Mouse (Mus musculus): ENCODE measurements around the gene Pygm. TPM values are rescaled to one million over a fixed set of nuclear protein-coding genes. Genes with fewer than 3 reads are reported as not detected.

The Pygm gene
- polyA plus RNA-seq, 1 experiment from 2014 or later, result 35.6 TPM

DNA sequence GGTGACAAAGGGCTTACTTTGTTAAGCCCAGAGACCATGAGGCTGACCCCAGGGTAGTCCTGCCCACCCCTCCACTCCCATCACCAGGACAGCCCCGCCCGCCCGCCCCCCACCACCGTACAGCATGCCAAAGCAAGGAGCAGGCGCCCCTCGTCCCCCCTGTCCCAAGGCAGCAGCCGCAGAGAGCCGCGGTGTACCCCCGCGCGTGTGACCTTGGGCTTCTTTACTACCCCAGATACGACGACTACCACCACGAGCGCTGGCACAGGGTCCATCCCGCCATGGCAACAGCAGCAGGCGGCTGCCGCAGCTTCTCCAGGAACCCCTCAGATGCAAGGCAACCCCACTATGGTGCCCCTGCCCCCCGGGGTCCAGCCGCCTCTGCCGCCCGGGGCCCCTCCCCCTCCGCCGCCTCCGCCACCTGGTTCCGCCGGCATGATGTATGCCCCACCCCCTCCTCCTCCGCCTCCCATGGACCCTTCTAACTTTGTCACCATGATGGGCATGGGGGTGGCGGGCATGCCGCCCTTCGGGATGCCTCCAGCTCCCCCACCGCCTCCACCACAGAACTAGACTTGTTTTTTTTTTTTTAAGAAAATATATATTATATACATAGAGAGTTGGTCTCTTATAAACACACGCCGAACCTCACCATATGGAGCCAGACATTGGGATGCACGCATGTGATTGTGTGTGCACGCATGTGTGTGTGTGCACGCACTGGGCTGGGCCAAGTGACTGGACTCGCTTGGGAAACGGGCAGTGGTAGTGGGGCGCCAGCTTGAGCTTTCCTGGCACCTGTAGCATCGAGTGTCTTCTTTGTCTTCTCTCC, 8.6 kb upstream of the Pygm start:
- WGBS, result 91% methylated on average over 36 of the region's 42 CpGs
- no peak for ATAC-seq (ENCODE audit: insufficient number of reproducible peaks, low FRiP score, low TSS enrichment, low read depth)
- peaks cover 86% of the 10 kb centered on the region for H3K36me3 ChIP-seq
- no peaks in the 10 kb centered on the region for H3K9me3 ChIP-seq (replicated peaks)
- no peak overlapping the region for H3K9ac ChIP-seq
- H3K4me3 ChIP-seq (replicated peaks), result no peak overlapping the region
- no peak overlapping the region for H3K4me2 ChIP-seq (replicated peaks)
- no peaks in the 10 kb centered on the region for H3K4me1 ChIP-seq
- no peak overlapping the region for H3K27ac ChIP-seq (replicated peaks)
- H3K27me3 ChIP-seq, result no peaks in the 10 kb centered on the region

DNA sequence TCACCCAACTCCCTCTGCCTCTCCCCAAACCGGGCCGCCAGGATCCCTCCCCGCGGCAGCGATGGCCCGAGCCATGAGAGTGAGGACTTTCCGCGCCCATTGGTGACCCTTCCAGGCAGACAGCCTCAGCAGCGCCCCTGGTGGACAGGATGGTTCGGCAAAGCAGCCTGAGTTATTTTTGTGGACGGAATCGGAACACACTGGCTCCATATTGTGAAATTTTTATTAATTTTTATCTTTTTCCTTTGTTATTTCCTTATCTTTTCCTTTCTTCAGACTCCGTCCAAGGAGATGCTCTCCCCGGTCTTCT, 8.0 kb upstream of the Pygm start:
- ATAC-seq (ENCODE audit: insufficient number of reproducible peaks, low FRiP score, low TSS enrichment, low read depth), result no peak
- no peak overlapping the region for H3K9ac ChIP-seq

DNA sequence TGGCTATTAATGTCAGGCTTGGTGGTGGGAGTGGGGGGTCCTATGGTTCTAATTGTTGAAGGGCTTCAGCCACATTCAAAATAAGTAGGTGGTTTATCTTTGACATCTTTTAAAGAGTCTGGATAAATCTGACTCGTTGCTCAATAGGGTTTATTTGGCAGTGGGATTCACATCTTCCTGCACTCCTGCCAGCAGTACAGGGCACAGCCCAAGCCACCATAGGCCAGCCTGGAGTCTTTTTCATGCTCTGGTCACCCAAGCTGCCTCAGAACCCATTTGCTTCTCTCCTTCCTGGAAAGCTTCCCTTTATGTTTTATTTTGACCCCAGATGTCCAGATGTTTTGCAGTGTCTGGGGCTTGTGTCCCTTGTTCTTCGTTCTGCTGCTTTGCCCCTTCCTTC, 7.6 kb upstream of the Pygm start:
- H3K36me3 ChIP-seq, result peaks cover 76% of the 10 kb centered on the region
- ATAC-seq (ENCODE audit: insufficient number of reproducible peaks, low FRiP score, low TSS enrichment, low read depth), result no peak
- H3K27me3 ChIP-seq, result no peaks in the 10 kb centered on the region
- H3K4me3 ChIP-seq (replicated peaks), result no peak overlapping the region
- no peaks in the 10 kb centered on the region for H3K9me3 ChIP-seq (replicated peaks)
- H3K27ac ChIP-seq (replicated peaks), result no peak overlapping the region
- WGBS, result 78% methylated on average over 2 of the region's 2 CpGs
- no peaks in the 10 kb centered on the region for H3K4me1 ChIP-seq
- H3K9ac ChIP-seq, result no peak overlapping the region
- H3K4me2 ChIP-seq (replicated peaks), result no peak overlapping the region

More for the DNA sequence above, 8.0 kb upstream of the Pygm start:
- no peaks in the 10 kb centered on the region for H3K4me1 ChIP-seq
- no peak overlapping the region for H3K27ac ChIP-seq (replicated peaks)
- H3K27me3 ChIP-seq, result no peaks in the 10 kb centered on the region
- no peaks in the 10 kb centered on the region for H3K9me3 ChIP-seq (replicated peaks)
- H3K4me2 ChIP-seq (replicated peaks), result no peak overlapping the region
- WGBS, result 76% methylated on average over 14 of the region's 14 CpGs
- no peak overlapping the region for H3K4me3 ChIP-seq (replicated peaks)
- peaks cover 81% of the 10 kb centered on the region for H3K36me3 ChIP-seq

DNA sequence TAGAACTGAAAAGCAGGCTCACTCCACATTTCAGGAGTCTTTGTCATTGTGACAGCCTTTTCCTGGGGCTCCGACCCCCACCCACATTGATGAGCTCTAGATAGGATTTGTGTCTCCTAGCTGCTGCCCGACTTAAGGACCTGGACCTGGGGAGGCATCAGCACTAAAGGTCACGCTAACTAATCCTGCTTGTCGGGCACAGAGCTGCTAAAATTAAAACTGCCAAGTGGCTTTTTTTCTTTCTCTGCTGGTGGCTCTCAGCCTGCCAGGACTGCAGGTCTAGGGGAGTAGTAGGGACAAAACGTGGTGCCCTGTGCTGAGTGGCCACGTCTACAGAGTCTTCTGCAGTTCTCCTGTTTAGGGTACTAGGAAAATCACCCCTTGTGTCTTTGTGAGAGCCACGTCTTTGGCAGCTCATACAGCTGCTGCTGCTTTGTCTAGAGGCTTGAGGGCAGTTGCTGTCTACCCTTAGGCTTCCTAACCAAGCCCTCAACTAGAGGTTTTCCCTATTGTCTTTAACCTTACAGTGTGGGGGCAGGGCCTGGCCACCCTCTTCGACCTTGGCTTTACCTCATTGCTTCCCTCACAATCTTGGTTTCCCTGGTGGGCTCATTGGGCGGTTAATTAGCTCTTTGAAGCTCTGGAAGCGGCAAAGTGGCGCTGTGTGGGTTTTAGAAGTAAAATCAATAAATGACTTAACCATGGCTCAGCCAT, 6.7 kb upstream of the Pygm start:
- H3K27ac ChIP-seq (replicated peaks), result no peak overlapping the region
- no peak overlapping the region for H3K9ac ChIP-seq
- H3K36me3 ChIP-seq, result peaks cover 68% of the 10 kb centered on the region
- H3K4me1 ChIP-seq, result no peaks in the 10 kb centered on the region
- H3K27me3 ChIP-seq, result no peaks in the 10 kb centered on the region
- no peak overlapping the region for H3K4me3 ChIP-seq (replicated peaks)
- no peak overlapping the region for H3K4me2 ChIP-seq (replicated peaks)
- 82% methylated on average over 11 of the region's 11 CpGs for WGBS
- ATAC-seq (ENCODE audit: insufficient number of reproducible peaks, low FRiP score, low TSS enrichment, low read depth), result no peak
- H3K9me3 ChIP-seq (replicated peaks), result no peaks in the 10 kb centered on the region

DNA sequence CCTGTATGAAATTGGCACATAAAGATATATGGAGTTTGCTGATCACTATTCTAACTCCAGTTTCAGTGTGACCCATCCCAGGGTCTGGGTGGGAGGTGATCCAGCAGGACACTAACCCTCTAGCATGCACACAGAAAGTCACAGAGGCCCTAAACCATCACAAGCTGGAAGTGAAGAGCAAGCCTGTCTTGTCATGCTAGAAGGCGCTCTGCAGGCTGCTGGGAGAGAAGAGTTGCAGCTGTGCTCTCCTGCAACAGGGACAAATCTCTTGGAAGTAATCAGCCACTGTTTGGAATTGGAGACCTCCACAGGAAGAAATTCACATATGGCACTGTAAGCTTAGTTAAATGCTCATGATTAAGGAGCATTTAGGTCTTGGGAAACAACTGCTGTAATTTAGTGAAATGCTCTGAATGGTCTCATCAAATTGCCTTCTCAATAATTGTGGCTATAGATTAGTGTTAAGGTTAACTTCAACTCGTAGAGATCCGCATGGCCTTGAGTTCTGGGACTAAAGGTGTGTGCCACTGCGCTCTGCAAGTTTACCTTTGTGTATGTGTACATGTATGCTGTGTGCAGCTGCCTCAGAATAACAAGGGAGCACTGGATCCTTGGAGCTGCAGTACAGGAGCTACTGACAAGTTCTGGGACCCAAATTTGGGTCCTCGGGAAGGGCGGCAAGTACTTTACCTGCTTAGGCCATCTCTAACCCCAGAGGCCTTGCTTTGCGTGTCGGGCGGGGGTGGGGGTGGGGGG, 3.6 kb upstream of the Pygm start:
- Histone ChIP-seq H3K9me3 (replicated peaks) (no peaks in the 10 kb centered on the region), H3K9ac (no peak overlapping the region), H3K4me1 (peaks cover 22% of the 10 kb centered on the region), H3K27me3 (no peaks in the 10 kb centered on the region), H3K27ac (replicated peaks) (no peak overlapping the region), H3K4me3 (replicated peaks) (no peak overlapping the region), H3K36me3 (peaks cover 38% of the 10 kb centered on the region), H3K4me2 (replicated peaks) (no peak overlapping the region)
- WGBS, result 90% methylated on average over 9 of the region's 9 CpGs
- ATAC-seq (ENCODE audit: insufficient number of reproducible peaks, low FRiP score, low TSS enrichment, low read depth), result no peak

DNA sequence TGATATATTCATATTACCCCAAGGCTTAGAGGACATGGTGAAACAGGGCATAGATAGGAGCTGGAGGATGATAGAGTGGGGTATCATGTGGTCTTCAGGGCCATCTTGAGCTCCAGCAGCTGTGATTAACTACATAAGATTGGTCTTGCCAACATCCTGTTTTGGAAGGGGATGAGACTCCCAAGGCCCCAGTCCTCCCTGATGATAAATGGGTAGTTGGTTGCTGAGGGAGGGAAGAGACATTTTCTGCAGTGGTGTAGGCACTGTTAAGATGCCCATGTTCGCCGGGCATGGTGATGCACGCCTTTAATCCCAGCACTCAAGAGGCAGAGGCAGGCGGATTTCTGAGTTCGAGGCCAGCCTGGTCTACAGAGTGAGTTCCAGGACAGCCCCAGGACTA, 3.0 kb upstream of the Pygm start:
- Histone ChIP-seq H3K4me3 (replicated peaks) (no peak overlapping the region), H3K9ac (no peak overlapping the region), H3K4me1 (peaks cover 22% of the 10 kb centered on the region), H3K4me2 (replicated peaks) (no peak overlapping the region), H3K27ac (replicated peaks) (no peak overlapping the region), H3K27me3 (no peaks in the 10 kb centered on the region), H3K9me3 (replicated peaks) (no peaks in the 10 kb centered on the region), H3K36me3 (peaks cover 31% of the 10 kb centered on the region)
- WGBS, result 92% methylated on average over 5 of the region's 5 CpGs
- no peak for ATAC-seq (ENCODE audit: insufficient number of reproducible peaks, low FRiP score, low TSS enrichment, low read depth)

DNA sequence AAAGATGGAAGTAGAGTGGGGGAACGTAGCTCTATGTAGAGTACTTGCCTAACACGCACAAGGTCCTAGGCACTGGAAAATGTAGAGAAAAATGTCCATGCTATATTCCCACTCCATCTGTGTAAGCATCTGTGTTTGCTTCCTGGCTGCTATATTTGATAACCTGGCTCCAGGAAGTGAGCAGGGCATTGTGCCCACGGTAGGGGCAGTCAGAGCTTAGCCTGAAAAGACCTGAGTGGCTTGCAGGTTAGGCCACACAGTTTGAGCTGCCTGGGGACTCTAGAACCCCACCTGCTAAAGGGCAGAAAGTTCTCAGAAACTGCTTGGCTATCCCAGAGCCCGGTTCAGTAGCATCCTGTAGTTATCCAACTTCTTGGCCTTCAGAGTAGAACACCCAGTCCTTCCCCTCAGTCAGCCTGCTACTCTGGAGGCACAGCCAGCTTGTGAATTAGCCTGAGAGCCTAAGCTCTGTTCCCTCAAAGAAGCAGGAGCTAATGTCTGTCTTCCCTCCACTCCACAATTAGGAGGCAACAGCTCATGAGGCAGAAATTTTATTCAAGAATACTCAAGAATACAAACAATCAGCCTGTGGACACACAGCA, 1.8 kb upstream of the Pygm start:
- no peak for ATAC-seq (ENCODE audit: insufficient number of reproducible peaks, low FRiP score, low TSS enrichment, low read depth)

DNA sequence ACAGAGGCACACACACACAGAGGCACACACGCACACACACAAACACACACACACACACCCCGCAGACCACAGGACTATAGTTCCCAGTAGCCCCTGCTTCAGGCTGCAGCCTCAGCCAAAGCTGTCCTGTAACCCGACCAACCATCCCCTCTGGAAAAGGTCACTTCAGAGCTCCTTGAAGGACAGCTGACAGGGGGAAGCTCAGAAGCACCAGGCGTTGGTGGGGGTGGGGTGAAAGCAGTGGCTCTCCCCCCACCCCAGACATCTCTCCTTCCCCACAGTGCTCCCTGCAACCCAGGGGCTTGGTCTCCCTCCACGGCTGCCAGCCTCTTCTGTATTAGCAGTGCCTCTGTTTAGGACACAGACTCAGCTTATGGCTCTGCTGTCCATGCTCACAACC, 729 bp upstream of the Pygm start:
- ATAC-seq (ENCODE audit: insufficient number of reproducible peaks, low FRiP score, low TSS enrichment, low read depth), result no peak
- H3K27ac ChIP-seq (replicated peaks), result peak overlapping the region; percentile 60

More for the DNA sequence above, 1.8 kb upstream of the Pygm start:
- Histone ChIP-seq H3K4me1 (peaks cover 22% of the 10 kb centered on the region), H3K4me2 (replicated peaks) (no peak overlapping the region), H3K36me3 (peaks cover 20% of the 10 kb centered on the region), H3K9ac (no peak overlapping the region), H3K27me3 (no peaks in the 10 kb centered on the region), H3K27ac (replicated peaks) (no peak overlapping the region), H3K9me3 (replicated peaks) (no peaks in the 10 kb centered on the region), H3K4me3 (replicated peaks) (no peak overlapping the region)
- WGBS, result 77% methylated on average over 4 of the region's 4 CpGs

DNA sequence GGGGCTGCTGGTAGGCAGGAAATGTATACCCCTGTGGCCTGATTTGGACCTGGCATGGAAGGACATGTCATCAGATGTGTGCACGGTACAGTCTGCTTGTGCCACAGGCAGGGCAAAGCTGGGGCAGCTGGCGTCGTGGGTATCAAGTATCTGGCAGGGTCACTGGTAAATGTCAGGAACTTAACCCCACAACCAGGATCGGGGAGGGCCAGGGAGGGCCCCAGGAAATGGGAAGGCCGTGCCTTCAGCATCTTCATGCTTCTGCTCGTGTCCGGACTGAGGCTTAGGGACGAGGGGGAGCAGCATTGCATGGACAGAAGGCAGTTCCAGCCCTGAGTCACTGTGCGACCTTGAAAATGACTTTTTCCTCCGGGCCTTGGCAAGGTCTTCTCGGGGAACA, 755 bp downstream of the Pygm start:
- no peaks in the 10 kb centered on the region for H3K36me3 ChIP-seq
- no peak overlapping the region for H3K9ac ChIP-seq
- no peaks in the 10 kb centered on the region for H3K9me3 ChIP-seq (replicated peaks)
- no peak overlapping the region for H3K27ac ChIP-seq (replicated peaks)
- 56% methylated on average over 11 of the region's 11 CpGs for WGBS
- H3K4me1 ChIP-seq, result peaks cover 33% of the 10 kb centered on the region
- H3K4me2 ChIP-seq (replicated peaks), result 0 out of 2 replicates have a peak overlapping the region, but pooled peaks have one; percentile 3
- H3K27me3 ChIP-seq, result 0 out of 2 replicates have a peak, but pooled peaks cover 4% of the 10 kb centered on the region
- ATAC-seq (ENCODE audit: insufficient number of reproducible peaks, low FRiP score, low TSS enrichment, low read depth), result no peak
- H3K4me3 ChIP-seq (replicated peaks), result 0 out of 2 replicates have a peak overlapping the region, but pooled peaks have one; percentile 1

More for the DNA sequence above, 729 bp upstream of the Pygm start:
- H3K36me3 ChIP-seq, result peaks cover 9% of the 10 kb centered on the region
- 30% methylated on average over 5 of the region's 5 CpGs for WGBS
- no peak overlapping the region for H3K4me3 ChIP-seq (replicated peaks)
- peaks cover 22% of the 10 kb centered on the region for H3K4me1 ChIP-seq
- no peaks in the 10 kb centered on the region for H3K9me3 ChIP-seq (replicated peaks)
- no peak overlapping the region for H3K4me2 ChIP-seq (replicated peaks)
- H3K9ac ChIP-seq, result no peak overlapping the region
- H3K27me3 ChIP-seq, result no peaks in the 10 kb centered on the region

DNA sequence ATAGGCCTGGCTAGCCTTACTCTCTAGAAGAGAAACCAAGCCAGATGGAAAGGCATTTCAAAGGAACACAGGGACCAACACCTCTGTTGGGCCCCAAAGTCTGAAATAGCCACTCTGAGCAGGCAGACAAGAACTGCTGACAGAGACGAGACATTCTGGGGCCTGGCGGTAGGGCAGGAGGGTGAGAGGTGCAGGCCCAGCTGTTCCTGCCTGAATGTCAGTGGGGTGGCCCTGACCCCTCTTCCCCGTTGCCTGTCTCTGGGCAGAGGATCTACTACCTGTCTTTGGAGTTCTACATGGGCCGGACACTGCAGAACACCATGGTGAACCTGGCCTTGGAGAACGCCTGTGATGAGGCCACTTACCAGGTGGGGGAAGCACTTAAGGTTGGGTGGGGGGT, 1.2 kb downstream of the Pygm start:
- Histone ChIP-seq H3K9me3 (replicated peaks) (no peaks in the 10 kb centered on the region), H3K27ac (replicated peaks) (no peak overlapping the region), H3K27me3 (0 out of 2 replicates have a peak, but pooled peaks cover 4% of the 10 kb centered on the region), H3K36me3 (no peaks in the 10 kb centered on the region), H3K4me3 (replicated peaks) (no peak overlapping the region), H3K9ac (no peak overlapping the region), H3K4me1 (peaks cover 33% of the 10 kb centered on the region), H3K4me2 (replicated peaks) (0 out of 2 replicates have a peak overlapping the region, but pooled peaks have one; percentile 3)
- 79% methylated on average over 5 of the region's 5 CpGs for WGBS
- no peak for ATAC-seq (ENCODE audit: insufficient number of reproducible peaks, low FRiP score, low TSS enrichment, low read depth)

DNA sequence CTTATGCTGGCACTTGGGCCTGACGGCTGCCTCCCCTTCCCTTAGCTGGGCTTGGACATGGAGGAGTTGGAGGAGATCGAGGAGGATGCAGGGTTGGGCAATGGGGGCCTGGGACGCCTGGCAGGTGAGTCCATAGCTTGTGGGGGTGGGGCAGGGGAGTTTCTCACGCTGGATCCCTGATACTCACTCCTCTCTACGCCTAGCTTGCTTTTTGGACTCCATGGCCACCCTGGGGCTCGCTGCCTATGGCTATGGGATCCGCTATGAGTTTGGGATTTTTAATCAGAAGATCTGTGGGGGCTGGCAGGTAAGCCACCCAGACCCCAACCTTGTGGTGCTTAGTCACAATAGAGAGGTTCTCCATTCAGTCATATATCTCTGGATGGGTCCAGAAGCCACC, 1.6 kb downstream of the Pygm start:
- no peak overlapping the region for H3K4me3 ChIP-seq (replicated peaks)
- 0 out of 2 replicates have a peak, but pooled peaks cover 4% of the 10 kb centered on the region for H3K27me3 ChIP-seq
- no peaks in the 10 kb centered on the region for H3K36me3 ChIP-seq
- no peak overlapping the region for H3K9ac ChIP-seq
- H3K4me2 ChIP-seq (replicated peaks), result no peak overlapping the region
- no peak for ATAC-seq (ENCODE audit: insufficient number of reproducible peaks, low FRiP score, low TSS enrichment, low read depth)
- peaks cover 33% of the 10 kb centered on the region for H3K4me1 ChIP-seq
- H3K27ac ChIP-seq (replicated peaks), result no peak overlapping the region
- no peaks in the 10 kb centered on the region for H3K9me3 ChIP-seq (replicated peaks)
- WGBS, result 76% methylated on average over 7 of the region's 7 CpGs
